Mouse (Mus musculus) MEL (cell line): ENCODE measurements around the gene Acoxl. TPM values are rescaled to one million over a fixed set of nuclear protein-coding genes. Genes with fewer than 3 reads are reported as not detected.

Source experiments
- DNase-seq: peaks from one replicate; pipeline ENCODE4 v3.0.0; 2011; ENCODE audit warnings: low read depth, low spot score
- H3K27ac ChIP-seq: 2 replicates; pipeline ENCODE4 v1.5.1; 2012; ENCODE audit warnings: low read depth, mild to moderate bottlenecking, control low read depth, low read length, moderate library complexity; ENCODE audit not compliant: control insufficient read depth
- H3K27me3 ChIP-seq, 2 experiments: fragments of 150-350 bp in 1 of 2; sonication (generic) in 1 of 2; 2 replicates each; pipeline ENCODE4 v1.6.1; 2012; ENCODE audit warnings: low read length in 2 of 2, mild to moderate bottlenecking in 2 of 2, improper control_type of control experiment in 1 of 2, moderate library complexity in 1 of 2; ENCODE audit not compliant: insufficient read depth in 2 of 2, control insufficient read depth in 1 of 2
- H3K36me3 ChIP-seq, 2 experiments: 2 replicates each; pipeline ENCODE4 v1.6.1; 2012 to 2014; ENCODE audit warnings: low read length in 2 of 2, improper control_type of control experiment in 1 of 2, inconsistent platforms in 1 of 2, mild to moderate bottlenecking in 1 of 2; ENCODE audit not compliant: insufficient read depth in 2 of 2, control insufficient read depth in 1 of 2
- H3K4me1 ChIP-seq, 2 experiments: fragments of 150-350 bp in 1 of 2; sonication (generic) in 1 of 2; 2 replicates each; pipeline ENCODE4 v1.6.1; 2012; ENCODE audit warnings: low read length in 2 of 2, improper control_type of control experiment in 1 of 2, mild to moderate bottlenecking in 1 of 2; ENCODE audit not compliant: insufficient read depth in 2 of 2, control insufficient read depth in 1 of 2
- H3K4me3 ChIP-seq, 2 experiments: fragments of 150-350 bp in 1 of 2; sonication (generic) in 1 of 2; 2 replicates each; pipeline ENCODE4 v1.5.1; 2012; ENCODE audit warnings: low read depth in 2 of 2, low read length in 2 of 2, mild to moderate bottlenecking in 2 of 2, moderate library complexity in 2 of 2, control low read depth in 1 of 2, improper control_type of control experiment in 1 of 2; ENCODE audit not compliant: control insufficient read depth in 1 of 2, insufficient read depth in 1 of 2
- H3K79me2 ChIP-seq: 2 replicates; pipeline ENCODE4 v1.6.1; 2012; ENCODE audit warnings: mild to moderate bottlenecking, low read length, moderate library complexity; ENCODE audit not compliant: control insufficient read depth, poor library complexity, insufficient read depth
- H3K9ac ChIP-seq: 2 replicates; pipeline ENCODE4 v1.6.1; 2012; ENCODE audit warnings: low read depth, mild to moderate bottlenecking, control low read depth, low read length, moderate library complexity; ENCODE audit not compliant: control insufficient read depth, poor library complexity, severe bottlenecking
- H3K9me3 ChIP-seq: fragments of 150-350 bp; sonication (generic); replicated peaks from 2 replicates; pipeline ENCODE4 v1.6.1; 2012; ENCODE audit warnings: mild to moderate bottlenecking, low read length, improper control_type of control experiment, moderate library complexity; ENCODE audit not compliant: insufficient read depth
- BHLHE40 ChIP-seq: IDR thresholded peaks from 2 replicates; pipeline ENCODE4 v1.6.1; 2012; ENCODE audit warnings: low read depth, mild to moderate bottlenecking, inconsistent platforms, low read length, improper control_type of control experiment, borderline replicate concordance
- CHD2 ChIP-seq: IDR thresholded peaks from 2 replicates; pipeline ENCODE4 v1.6.1; 2011; ENCODE audit warnings: low read length, improper control_type of control experiment
- CTCF ChIP-seq, 3 experiments: IDR thresholded peaks in 2 of 3; conservative IDR thresholded peaks in 1 of 3; 2 replicates each; pipeline ENCODE4 v1.5.1; 2011 to 2012; ENCODE audit warnings: low read length in 3 of 3, low read depth in 2 of 3, mild to moderate bottlenecking in 2 of 3, improper control_type of control experiment in 1 of 3, inconsistent platforms in 1 of 3, mixed read lengths in 1 of 3, moderate library complexity in 1 of 3; ENCODE audit not compliant: control insufficient read depth in 1 of 3, insufficient read depth in 1 of 3, poor library complexity in 1 of 3, severe bottlenecking in 1 of 3
- ELF1 ChIP-seq: IDR thresholded peaks from 2 replicates; pipeline ENCODE4 v1.6.1; 2014; ENCODE audit warnings: low read depth, mild to moderate bottlenecking, inconsistent platforms, low read length, improper control_type of control experiment, moderate library complexity
- EP300 ChIP-seq, 2 experiments: IDR thresholded peaks; 2 replicates each; pipeline ENCODE4 v1.6.1; 2011; ENCODE audit warnings: improper control_type of control experiment in 2 of 2, low read length in 2 of 2, low read depth in 1 of 2, mild to moderate bottlenecking in 1 of 2
- ETS1 ChIP-seq: IDR thresholded peaks from 2 replicates; pipeline ENCODE4 v1.6.1; 2012; ENCODE audit warnings: low read depth, mild to moderate bottlenecking, inconsistent platforms, low read length, improper control_type of control experiment, moderate library complexity
- GABPA ChIP-seq: IDR thresholded peaks from 2 replicates; pipeline ENCODE4 v1.6.1; 2012; ENCODE audit warnings: low read depth, mild to moderate bottlenecking, inconsistent platforms, low read length, improper control_type of control experiment, moderate library complexity
- HCFC1 ChIP-seq: IDR thresholded peaks from 2 replicates; pipeline ENCODE4 v1.6.1; 2012; ENCODE audit warnings: low read depth, mild to moderate bottlenecking, inconsistent platforms, low read length, improper control_type of control experiment, moderate library complexity
- KAT2A ChIP-seq: conservative IDR thresholded peaks from 2 replicates; pipeline ENCODE4 v1.6.1; 2012; ENCODE audit warnings: low read depth, low read length, improper control_type of control experiment, inconsistent platforms
- MAZ ChIP-seq: IDR thresholded peaks from 2 replicates; pipeline ENCODE4 v1.6.1; 2012; ENCODE audit warnings: low read depth, mild to moderate bottlenecking, inconsistent platforms, low read length, improper control_type of control experiment
- MXI1 ChIP-seq: IDR thresholded peaks from 2 replicates; pipeline ENCODE4 v1.6.1; 2011; ENCODE audit warnings: mild to moderate bottlenecking, low read depth, low read length, improper control_type of control experiment
- MYB ChIP-seq: IDR thresholded peaks from 2 replicates; pipeline ENCODE4 v1.6.1; 2011; ENCODE audit warnings: mild to moderate bottlenecking, low read depth, low read length, improper control_type of control experiment
- NELFE ChIP-seq: IDR thresholded peaks from 2 replicates; pipeline ENCODE4 v1.6.1; 2011; ENCODE audit warnings: low read depth, low read length, improper control_type of control experiment
- SMC3 ChIP-seq: IDR thresholded peaks from 2 replicates; pipeline ENCODE4 v1.6.1; 2011; ENCODE audit warnings: low read depth, low read length, improper control_type of control experiment
- TBP ChIP-seq: IDR thresholded peaks from 2 replicates; pipeline ENCODE4 v1.8.0; 2011; ENCODE audit warnings: low read depth, low read length, improper control_type of control experiment
- TCF12 ChIP-seq: IDR thresholded peaks from 2 replicates; pipeline ENCODE4 v1.6.1; 2014; ENCODE audit warnings: low read depth, mild to moderate bottlenecking, inconsistent platforms, low read length, improper control_type of control experiment, moderate library complexity
- USF1 ChIP-seq: IDR thresholded peaks from 2 replicates; pipeline ENCODE4 v1.6.1; 2014; ENCODE audit warnings: low read depth, mild to moderate bottlenecking, inconsistent platforms, low read length, improper control_type of control experiment, moderate library complexity
- USF2 ChIP-seq, 2 experiments: IDR thresholded peaks; 2 replicates each; pipeline ENCODE4 v1.6.1; 2011 to 2012; ENCODE audit warnings: improper control_type of control experiment in 2 of 2, low read length in 2 of 2, borderline replicate concordance in 1 of 2, inconsistent platforms in 1 of 2, low read depth in 1 of 2, mild to moderate bottlenecking in 1 of 2; ENCODE audit not compliant: insufficient read depth in 1 of 2
- ZC3H11A ChIP-seq: IDR thresholded peaks from 2 replicates; pipeline ENCODE4 v1.6.1; 2012; ENCODE audit warnings: low read depth, mild to moderate bottlenecking, inconsistent platforms, low read length, improper control_type of control experiment
- ZMIZ1 ChIP-seq: IDR thresholded peaks from 2 replicates; pipeline ENCODE4 v1.6.1; 2012; ENCODE audit warnings: low read depth, mild to moderate bottlenecking, inconsistent platforms, low read length, improper control_type of control experiment, moderate library complexity
- ZNF384 ChIP-seq: IDR thresholded peaks from 2 replicates; pipeline ENCODE4 v1.6.1; 2012; ENCODE audit warnings: low read depth, mild to moderate bottlenecking, inconsistent platforms, low read length, improper control_type of control experiment
- polyA plus RNA-seq, 2 experiments: library from polyadenylated mRNA; stranded (reverse) in 1 of 2; unstranded in 1 of 2; fragments of >175 nt in 1 of 2; fragments of >200 nt in 1 of 2; gene quantifications; 2 replicates each; pipeline versions ENCODE4 v1.2.1 to v1.2.4; 2012; ENCODE audit warnings: low replicate concordance in 2 of 2, low read depth in 1 of 2; ENCODE audit not compliant: insufficient read length in 2 of 2, insufficient read depth in 1 of 2, missing spikeins in 1 of 2
- total RNA-seq: library from RNA; depleted of rRNA; stranded (reverse); fragments of 300-350 nt; gene quantifications from 2 replicates; pipeline ENCODE4 v1.2.3, GENCODE M21; 2012

The Acoxl gene
- total and polyA plus RNA-seq, 3 experiments = 0.31 to 0.39 TPM; not detected in 1

- no peaks in the 10 kb centered on the region for H3K27me3 ChIP-seq
- no peak overlapping the region for H3K9ac ChIP-seq
- H3K36me3 ChIP-seq = no peaks in the 10 kb centered on the region
- H3K27ac ChIP-seq = no peak overlapping the region
- H3K4me1 ChIP-seq = no peaks in the 10 kb centered on the region
- H3K4me3 ChIP-seq = no peak overlapping the region
- TF ChIP-seq CHD2 (no peak), MAZ (no peak), ZMIZ1 (no peak), MYB (no peak), ETS1 (no peak), HCFC1 (no peak), GABPA (no peak), MXI1 (no peak), ELF1 (no peak), BHLHE40 (no peak), ZC3H11A (no peak), CTCF (IDR thresholded peaks at IDR 0.05 in 2 of 3, conservative IDR thresholded peaks at IDR 0.05 in 1 of 3; ENCODE audit: control insufficient read depth in 1 of 3, insufficient read depth in 1 of 3, low read depth in 2 of 3, low read length in 3 of 3, poor library complexity in 1 of 3, severe bottlenecking in 1 of 3) (no peak), TBP (no peak)
- no peaks in the 10 kb centered on the region for H3K79me2 ChIP-seq
- no peak for DNase-seq
- H3K9me3 ChIP-seq = no peaks in the 10 kb centered on the region
Measured at GRCm38 (mm10) chr2:127982610-127983009, 143.9 kb downstream of the Acoxl start.

- peak; percentile 11 for DNase-seq
- Histone ChIP-seq H3K27ac (no peak overlapping the region), H3K4me1 (no peaks in the 10 kb centered on the region), H3K9me3 (no peaks in the 10 kb centered on the region), H3K27me3 (no peaks in the 10 kb centered on the region), H3K79me2 (no peaks in the 10 kb centered on the region), H3K4me3 (no peak overlapping the region), H3K9ac (no peak overlapping the region), H3K36me3 (no peaks in the 10 kb centered on the region)
- TF ChIP-seq HCFC1 (no peak), EP300 (IDR thresholded peaks at IDR 0.05; ENCODE audit: low read depth in 1 of 2, low read length in 2 of 2) (peak in 1 of 2 experiments; percentile 15; a peak in 1 of 4 replicates)
Measured at GRCm38 (mm10) chr2:127983301-127983700, 144.6 kb downstream of the Acoxl start.

GRCm38 (mm10) chr2:127983981-127984380 is 145.3 kb downstream of the Acoxl start:
- no peaks in the 10 kb centered on the region for H3K9me3 ChIP-seq
- no peaks in the 10 kb centered on the region for H3K4me1 ChIP-seq
- no peaks in the 10 kb centered on the region for H3K27me3 ChIP-seq
- H3K4me3 ChIP-seq = no peak overlapping the region
- no peak for DNase-seq
- no peaks in the 10 kb centered on the region for H3K79me2 ChIP-seq
- H3K36me3 ChIP-seq = no peaks in the 10 kb centered on the region
- TF ChIP-seq USF2 (IDR thresholded peaks at IDR 0.05; ENCODE audit: borderline replicate concordance in 1 of 2, insufficient read depth in 1 of 2, low read depth in 1 of 2, low read length in 2 of 2) (no peak), EP300 (IDR thresholded peaks at IDR 0.05; ENCODE audit: low read depth in 1 of 2, low read length in 2 of 2) (no peak), TCF12 (no peak), USF1 (no peak), SMC3 (no peak), TBP (no peak), NELFE (no peak), KAT2A (no peak), HCFC1 (no peak), ZNF384 (no peak), MYB (no peak), ETS1 (no peak)
- H3K9ac ChIP-seq = no peak overlapping the region
- no peak overlapping the region for H3K27ac ChIP-seq
